Mouse (Mus musculus) erythroblast, embryonic 14.5 days (primary cell): ENCODE measurements around the gene Polr3e. TPM values are rescaled to one million over a fixed set of nuclear protein-coding genes. Genes with fewer than 3 reads are reported as not detected.
"Not testable (repeated sequence)": the region's sequence is repeated elsewhere in the genome, so short reads cannot be mapped to it uniquely, and the experiment has no call there.

Experiments
- H3K27me3 ChIP-seq: 2 replicates; pipeline ENCODE4 v1.6.1; 2012; ENCODE audit warnings: inconsistent platforms; ENCODE audit not compliant: control insufficient read depth
- H3K36me3 ChIP-seq: 2 replicates; pipeline ENCODE4 v1.6.1; 2012; ENCODE audit warnings: mild to moderate bottlenecking, inconsistent platforms; ENCODE audit not compliant: control insufficient read depth
- H3K4me1 ChIP-seq: 2 replicates; pipeline ENCODE4 v1.6.1; 2012; ENCODE audit warnings: inconsistent platforms; ENCODE audit not compliant: control insufficient read depth
- H3K4me3 ChIP-seq: replicated peaks from 2 replicates; pipeline ENCODE3; 2012; ENCODE audit warnings: moderate library complexity, mild to moderate bottlenecking, inconsistent platforms
- H3K9me3 ChIP-seq: 2 replicates; pipeline ENCODE4 v1.6.1; 2012; ENCODE audit warnings: low read length, inconsistent platforms, mixed read lengths; ENCODE audit not compliant: control insufficient read depth
- GATA1 ChIP-seq: IDR thresholded peaks from 2 replicates; pipeline ENCODE4 v1.6.1; 2012; ENCODE audit warnings: low read length, inconsistent platforms, mixed read lengths
- TAL1 ChIP-seq: IDR thresholded peaks from 3 replicates; pipeline ENCODE4 v1.6.1; 2012; ENCODE audit warnings: low read length, inconsistent platforms, mixed read lengths
- polyA plus RNA-seq: library from polyadenylated mRNA; stranded (reverse); fragments of >175 nt; gene quantifications from 2 replicates; pipeline ENCODE4 v1.2.3, GENCODE M21; 2012

Polr3e gene
- polyA plus RNA-seq, 1 experiment: 0.34 TPM

DNA sequence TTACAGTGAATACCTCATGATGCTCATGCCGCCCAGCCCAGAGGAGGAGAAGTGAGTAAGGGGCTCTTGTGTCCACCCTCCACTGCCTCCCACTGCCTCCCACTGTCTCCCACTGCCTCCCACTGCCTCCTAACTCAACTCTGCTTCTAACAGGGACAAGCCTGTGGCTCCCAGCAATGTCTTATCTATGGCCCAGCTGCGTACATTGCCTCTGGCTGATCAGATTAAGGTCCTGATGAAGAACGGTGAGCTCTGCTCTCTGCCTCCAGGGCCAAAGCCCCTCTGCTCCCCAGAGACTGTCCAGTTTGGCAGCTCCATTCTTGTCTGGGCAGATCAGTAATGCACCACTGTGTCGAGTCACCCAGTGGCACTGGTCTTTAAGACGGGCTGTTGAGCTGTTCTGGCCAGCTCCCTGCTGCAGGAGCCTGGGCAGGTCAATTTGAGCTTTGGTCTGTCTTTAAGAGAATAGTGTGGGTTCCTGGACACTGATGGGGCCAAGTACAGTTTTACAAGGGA lies 16.2 kb downstream of the Polr3e start:
- H3K9me3 ChIP-seq: no peaks in the 10 kb centered on the region
- H3K36me3 ChIP-seq: peaks cover 94% of the 10 kb centered on the region
- TF ChIP-seq TAL1 (peak; percentile 55; the same call in 2 of the 3 replicates), GATA1 (peak; percentile 67)
- H3K4me1 ChIP-seq: peaks cover 22% of the 10 kb centered on the region
- H3K4me3 ChIP-seq: no peak overlapping the region
- H3K27me3 ChIP-seq: no peaks in the 10 kb centered on the region

DNA sequence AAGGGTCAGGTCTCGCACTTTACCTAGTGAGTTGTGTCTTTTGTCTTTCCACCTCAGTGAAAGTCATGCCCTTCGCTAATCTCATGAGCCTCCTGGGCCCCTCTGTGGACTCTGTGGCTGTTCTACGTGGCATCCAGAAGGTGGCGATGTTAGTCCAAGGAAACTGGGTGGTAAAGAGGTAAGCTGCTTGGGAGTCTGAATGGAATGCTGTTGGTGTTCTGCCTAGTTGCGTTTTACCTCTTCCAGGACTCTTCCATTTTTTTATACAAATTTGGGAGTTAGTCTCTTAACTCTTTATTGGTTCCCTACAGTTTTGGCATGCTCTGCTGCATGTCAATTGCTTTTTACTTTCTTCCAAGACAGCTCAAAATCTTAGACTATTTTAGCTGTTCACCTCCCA lies 17.2 kb downstream of the Polr3e start:
- Histone ChIP-seq H3K4me3 (no peak overlapping the region), H3K36me3 (peaks cover 94% of the 10 kb centered on the region), H3K9me3 (no peaks in the 10 kb centered on the region), H3K4me1 (peaks cover 22% of the 10 kb centered on the region), H3K27me3 (no peaks in the 10 kb centered on the region)
- TF ChIP-seq GATA1 (no peak), TAL1 (no peak)

DNA sequence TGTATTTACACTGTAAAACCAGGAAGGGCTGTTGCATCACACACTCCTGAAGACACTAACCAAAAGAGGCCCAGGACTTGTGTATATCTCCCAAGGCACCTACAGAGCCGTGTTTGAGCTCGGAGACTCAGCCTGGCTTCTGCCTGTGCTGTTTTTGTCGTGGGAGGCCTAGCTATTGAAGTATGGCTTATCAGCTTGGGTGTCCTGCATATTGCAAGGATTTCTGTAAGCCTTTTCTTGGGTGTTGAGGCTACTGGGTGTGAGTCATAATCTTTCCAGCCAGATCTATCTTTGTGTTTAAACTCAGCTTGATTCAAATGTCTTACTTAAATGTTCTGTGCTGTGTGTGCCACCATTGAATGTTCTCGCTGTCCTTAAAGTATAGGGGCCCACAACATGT lies 19.0 kb downstream of the Polr3e start:
- H3K9me3 ChIP-seq: no peaks in the 10 kb centered on the region
- TF ChIP-seq GATA1 (no peak), TAL1 (no peak)
- H3K36me3 ChIP-seq: peaks cover 95% of the 10 kb centered on the region
- no peaks in the 10 kb centered on the region for H3K27me3 ChIP-seq
- H3K4me3 ChIP-seq: no peak overlapping the region
- H3K4me1 ChIP-seq: peaks cover 22% of the 10 kb centered on the region

DNA sequence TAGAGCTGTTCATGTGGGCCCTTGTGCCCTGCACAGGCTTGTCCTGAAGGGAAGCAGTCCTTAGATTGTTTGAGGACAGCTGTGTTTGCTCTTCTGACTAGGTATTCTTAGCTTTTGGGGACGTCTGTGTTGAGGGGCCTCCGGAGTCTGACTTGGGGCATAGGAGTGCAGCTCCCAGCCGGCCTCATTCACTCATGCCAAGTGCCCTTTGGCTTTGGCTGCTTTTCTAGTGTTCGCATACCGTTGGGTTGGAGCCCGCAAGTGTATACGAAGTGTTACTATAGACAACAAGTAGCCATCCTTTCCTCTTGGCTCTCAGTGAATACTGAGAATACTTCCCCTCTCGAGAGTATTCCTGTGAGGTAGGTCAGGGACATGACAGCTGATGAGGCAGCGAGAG lies 20.7 kb downstream of the Polr3e start:
- Histone ChIP-seq H3K27me3 (no peaks in the 10 kb centered on the region), H3K4me3 (no peak overlapping the region), H3K36me3 (peaks cover 96% of the 10 kb centered on the region), H3K9me3 (no peaks in the 10 kb centered on the region), H3K4me1 (peaks cover 14% of the 10 kb centered on the region)
- no peak for TF ChIP-seq TAL1
- TF ChIP-seq GATA1: no peak

DNA sequence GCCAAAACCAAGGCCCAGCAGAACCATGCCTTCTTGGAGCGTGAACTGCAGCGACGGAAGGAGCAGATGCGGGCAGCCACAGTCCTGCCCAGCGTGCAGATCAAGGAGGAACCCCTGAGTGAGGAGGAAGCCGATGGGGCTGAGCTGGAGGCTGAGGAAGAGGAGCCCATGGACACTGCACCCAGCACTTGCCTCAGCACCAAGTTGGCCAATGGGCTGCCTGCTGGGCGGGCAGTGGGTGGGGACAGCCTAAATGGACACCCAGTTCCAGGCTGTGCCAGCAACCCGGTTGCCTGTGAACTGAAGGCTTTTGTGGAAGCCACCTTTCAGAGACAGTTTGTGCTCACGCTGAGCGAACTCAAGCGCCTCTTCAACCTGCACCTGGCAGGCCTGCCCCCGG lies 22.8 kb downstream of the Polr3e start:
- peaks cover 96% of the 10 kb centered on the region for H3K36me3 ChIP-seq
- H3K9me3 ChIP-seq: no peaks in the 10 kb centered on the region
- H3K27me3 ChIP-seq: no peaks in the 10 kb centered on the region
- H3K4me1 ChIP-seq: no peaks in the 10 kb centered on the region
- H3K4me3 ChIP-seq: no peak overlapping the region
- TF ChIP-seq TAL1: no peak
- no peak for TF ChIP-seq GATA1

DNA sequence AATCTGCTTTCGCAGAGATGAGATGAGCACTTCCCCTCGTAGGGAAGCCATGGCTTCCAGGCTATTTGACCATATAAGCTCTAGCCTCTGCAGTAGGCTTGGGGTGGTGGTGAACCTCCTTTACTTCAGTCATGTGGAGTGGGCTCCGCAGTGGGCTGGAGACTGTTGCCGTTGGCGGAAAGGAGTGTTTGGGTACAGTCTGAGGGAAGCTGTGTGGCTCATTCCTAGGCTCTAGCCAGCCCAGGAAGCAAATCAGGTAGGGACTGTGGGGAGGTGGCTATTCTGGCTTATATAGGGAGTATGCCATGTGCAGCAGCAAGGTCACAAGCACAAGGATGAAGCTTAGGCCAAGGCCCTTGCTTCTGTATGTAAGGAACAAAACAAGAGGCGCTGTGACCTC lies 23.7 kb downstream of the Polr3e start:
- no peak for TF ChIP-seq GATA1
- TF ChIP-seq TAL1: no peak
- no peaks in the 10 kb centered on the region for H3K27me3 ChIP-seq
- H3K9me3 ChIP-seq: no peaks in the 10 kb centered on the region
- no peak overlapping the region for H3K4me3 ChIP-seq
- H3K4me1 ChIP-seq: no peaks in the 10 kb centered on the region
- peaks cover 96% of the 10 kb centered on the region for H3K36me3 ChIP-seq

DNA sequence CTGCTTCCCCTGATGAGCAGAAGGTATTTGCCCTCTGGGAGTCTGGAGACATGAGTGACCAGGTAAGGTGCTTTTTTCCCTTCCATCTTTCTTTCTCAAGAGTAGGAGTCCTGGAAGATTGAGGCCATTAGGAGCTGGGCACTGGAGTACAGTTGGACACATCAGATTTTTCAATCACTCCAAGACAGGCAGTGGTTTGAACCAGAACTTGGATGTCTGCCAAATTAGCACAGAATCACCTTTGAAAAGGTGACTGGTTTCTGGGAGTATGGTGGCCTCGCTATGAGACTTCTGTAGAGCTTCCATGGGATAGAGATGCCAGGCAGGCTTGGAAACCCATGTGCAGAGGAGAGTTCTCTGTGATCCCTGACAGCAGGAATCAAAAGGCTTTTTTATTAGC lies 25.0 kb downstream of the Polr3e start:
- TF ChIP-seq GATA1 (no peak), TAL1 (no peak)
- H3K4me1 ChIP-seq: no peaks in the 10 kb centered on the region

DNA sequence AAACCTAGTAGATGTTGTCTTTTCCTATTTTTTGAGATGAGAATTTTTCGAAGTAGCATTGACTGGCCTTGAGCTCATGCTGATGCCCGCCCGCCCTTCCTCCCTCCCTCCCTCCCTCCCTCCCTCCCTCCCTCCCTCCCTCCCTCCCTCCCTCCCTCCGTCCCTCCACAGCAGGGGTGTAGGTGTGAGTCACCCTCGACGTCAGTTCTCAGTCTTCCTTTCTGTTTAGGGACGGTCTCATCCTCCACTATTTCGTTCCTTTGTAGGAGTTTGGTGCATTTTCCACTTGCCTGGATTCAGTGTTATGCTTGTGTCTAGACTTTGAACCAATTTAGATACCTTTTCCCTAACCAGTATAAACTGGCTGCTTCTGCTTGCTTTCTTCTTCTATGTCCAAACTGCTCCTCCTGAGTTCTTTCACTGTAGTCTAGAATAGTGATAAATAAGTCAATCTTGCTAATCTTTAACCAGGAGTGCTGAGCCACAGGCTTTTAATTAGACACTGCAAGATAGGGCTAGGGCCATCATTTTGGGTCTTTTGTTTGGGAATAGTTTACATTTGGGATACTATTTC lies 26.5 kb downstream of the Polr3e start:
- Histone ChIP-seq H3K4me3 (no peak overlapping the region), H3K4me1 (no peaks in the 10 kb centered on the region), H3K9me3 (no peaks in the 10 kb centered on the region), H3K36me3 (peaks cover 90% of the 10 kb centered on the region), H3K27me3 (no peaks in the 10 kb centered on the region)
- no peak for TF ChIP-seq GATA1
- TF ChIP-seq TAL1: no peak

More for the DNA sequence above, 25.0 kb downstream of the Polr3e start:
- peaks cover 90% of the 10 kb centered on the region for H3K36me3 ChIP-seq
- no peaks in the 10 kb centered on the region for H3K9me3 ChIP-seq
- no peak overlapping the region for H3K4me3 ChIP-seq
- no peaks in the 10 kb centered on the region for H3K27me3 ChIP-seq

DNA sequence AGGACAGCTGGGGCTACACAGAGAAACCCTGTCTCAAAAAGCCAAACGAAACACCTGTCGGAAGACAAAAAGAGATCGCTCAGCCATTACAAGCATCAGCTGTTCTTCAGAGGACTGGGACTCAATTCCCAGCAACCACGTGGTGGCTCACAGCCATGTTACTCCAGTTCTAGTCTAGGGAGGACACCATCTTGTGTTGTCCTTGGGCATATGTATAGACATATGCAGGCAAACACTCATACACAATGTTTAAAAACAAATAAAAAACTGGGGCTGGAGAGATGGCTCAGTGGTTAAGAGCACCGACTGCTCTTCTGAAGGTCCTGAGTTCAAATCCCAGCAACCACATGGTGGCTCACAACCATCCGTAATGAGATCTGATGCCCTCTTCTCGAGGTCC lies 36.0 kb downstream of the Polr3e start:
- H3K36me3 ChIP-seq: peaks cover 95% of the 10 kb centered on the region

DNA sequence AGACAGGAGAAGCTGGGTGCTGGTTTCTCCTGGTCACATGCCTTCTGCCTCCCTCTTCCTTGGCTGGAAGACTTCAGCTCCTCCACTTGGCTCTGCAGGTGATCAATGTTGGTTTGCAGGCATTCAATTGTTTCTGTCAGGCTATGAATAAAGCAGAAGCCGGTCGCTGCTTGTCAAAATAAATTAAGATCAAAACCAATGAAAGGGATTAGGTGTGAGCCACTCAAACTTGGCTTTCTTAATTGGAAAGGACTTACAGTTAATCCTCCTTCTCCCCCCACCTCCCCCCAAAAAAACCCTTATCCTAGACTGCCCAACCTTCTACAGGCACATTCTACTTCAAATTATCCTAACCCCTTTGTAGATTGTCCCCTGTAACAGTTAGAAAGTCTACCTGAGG lies 42.6 kb downstream of the Polr3e start:
- peaks cover 7% of the 10 kb centered on the region for H3K4me1 ChIP-seq
- no peak for TF ChIP-seq TAL1
- no peaks in the 10 kb centered on the region for H3K9me3 ChIP-seq
- H3K36me3 ChIP-seq: peaks cover 100% of the 10 kb centered on the region
- no peak overlapping the region for H3K4me3 ChIP-seq
- no peaks in the 10 kb centered on the region for H3K27me3 ChIP-seq

More for the DNA sequence above, 36.0 kb downstream of the Polr3e start:
- H3K9me3 ChIP-seq, H3K27me3 ChIP-seq, H3K4me3 ChIP-seq, H3K4me1 ChIP-seq: not testable (repeated sequence)
